Mouse (Mus musculus): ENCODE measurements at regions not wholly inside any gene's neighbourhood (a gene's known extent, or its start where the extent isn't known, plus 50 kb on each side); places are given as distances from the start of the nearest gene placed in this dataset.
A peak's percentile ranks its signal among the peaks of the same experiment; 100 is the strongest.

DNA sequence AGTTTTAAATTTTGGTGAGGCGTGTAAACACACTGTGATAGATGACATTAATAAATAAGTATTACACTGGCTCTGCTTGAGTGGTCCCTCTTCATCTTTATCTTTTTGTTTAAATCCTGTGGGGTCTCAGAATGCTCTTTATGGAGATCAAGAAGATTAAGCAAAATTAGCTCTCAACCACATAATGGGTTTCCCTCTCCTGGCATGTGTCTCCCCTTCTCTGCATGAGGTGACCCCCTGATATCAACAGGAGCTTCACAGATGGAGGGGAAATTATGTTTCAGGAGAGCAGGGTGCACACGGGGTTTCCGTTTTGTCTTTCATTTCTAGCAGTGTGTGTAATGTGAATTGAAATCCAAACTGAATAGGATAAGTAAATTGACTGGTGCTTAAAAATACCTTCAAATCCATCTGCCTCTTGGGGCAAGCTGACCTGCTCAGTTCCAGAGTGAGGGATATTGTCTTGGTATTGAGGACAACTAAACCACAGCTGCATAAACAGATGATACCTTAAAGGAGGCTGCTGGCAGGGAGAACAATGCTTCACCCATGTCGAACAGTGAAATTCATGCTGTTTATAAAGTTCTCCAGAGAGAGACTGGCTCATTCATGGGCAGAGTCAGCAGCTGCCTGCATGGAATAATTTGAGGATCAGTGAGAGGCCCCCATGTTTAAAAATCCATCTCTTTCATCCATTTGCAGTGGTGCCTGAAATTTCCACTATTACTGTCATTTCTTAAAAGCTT lies 518.3 kb upstream of the Nr2f1 start:
- DNase-seq (ENCODE audit: low spot score in 2 of 2) = no peak

DNA sequence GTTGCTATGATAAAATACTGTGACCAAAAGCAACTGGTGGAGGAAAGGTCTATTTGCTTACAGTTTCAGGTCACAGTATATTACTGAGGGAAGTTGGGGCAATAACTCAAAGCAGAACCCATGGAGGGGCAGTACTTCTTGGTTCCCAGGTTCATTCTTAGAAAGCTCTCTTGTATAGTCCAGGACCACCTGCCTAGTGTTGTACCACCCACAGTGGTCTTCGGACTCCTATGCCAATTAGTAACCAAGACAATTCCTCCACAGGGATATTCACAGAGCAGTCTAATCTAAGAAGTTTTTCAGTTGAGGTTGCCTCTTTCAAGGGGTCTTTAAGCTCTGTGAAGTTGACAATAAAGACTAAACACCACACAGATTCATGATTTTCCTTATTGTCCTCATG lies 517.6 kb upstream of the Nr2f1 start:
- DNase-seq (ENCODE audit: low spot score in 2 of 2) = no peak

DNA sequence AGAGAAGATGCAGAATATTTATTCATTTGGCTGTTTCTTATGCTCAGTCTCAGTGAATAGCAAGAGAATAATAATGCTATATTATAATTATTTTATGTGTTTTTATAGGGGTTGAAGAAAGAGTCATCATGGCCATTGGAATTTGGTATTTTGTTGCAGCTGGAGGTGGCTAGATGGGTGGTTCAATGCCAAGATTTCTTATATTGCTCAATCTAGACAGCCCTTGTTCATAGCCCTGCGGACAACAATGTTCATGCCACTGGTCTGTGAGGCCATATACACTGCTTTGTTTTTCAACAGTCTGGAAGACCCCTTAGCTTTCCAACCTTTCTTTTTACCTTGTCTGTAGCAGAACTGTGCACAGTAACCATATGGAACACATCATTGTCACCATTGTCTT lies 505.1 kb upstream of the Nr2f1 start:
- no peak for DNase-seq (ENCODE audit: low spot score in 2 of 2)

DNA sequence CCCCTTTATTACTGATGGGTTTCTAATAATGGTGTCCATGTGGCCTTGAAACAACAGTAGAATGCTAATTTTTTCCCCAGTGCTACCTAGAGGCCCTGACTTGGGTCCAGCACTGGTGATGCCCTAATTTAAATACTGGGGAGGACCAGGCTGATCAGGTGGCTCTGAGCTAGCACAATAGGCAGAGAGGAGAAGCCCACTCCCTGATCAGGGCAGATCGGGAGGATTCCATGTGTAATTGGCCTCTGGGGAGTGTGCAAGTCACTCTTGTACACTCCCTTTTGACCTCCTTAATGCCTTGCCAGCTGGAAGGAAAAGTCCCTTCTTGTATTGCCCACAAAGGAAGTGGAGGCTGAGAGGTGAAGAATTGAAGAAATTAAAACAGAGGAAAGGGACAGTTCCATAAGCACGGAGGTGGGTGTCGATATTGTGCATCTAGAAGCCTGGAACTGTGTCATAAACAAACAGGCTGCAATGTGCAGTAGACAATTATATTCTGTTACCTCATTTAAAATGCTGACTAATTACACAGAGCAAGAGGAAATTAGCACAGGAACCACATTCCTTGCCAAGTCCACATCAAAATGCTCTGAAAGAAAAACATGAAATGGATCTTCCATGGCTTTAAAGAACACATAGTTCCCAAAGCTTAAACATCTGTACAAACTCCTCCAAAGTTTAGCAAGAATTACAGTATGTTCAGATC lies 498.4 kb upstream of the Nr2f1 start:
- DNase-seq (ENCODE audit: low spot score in 2 of 2) = no peak

DNA sequence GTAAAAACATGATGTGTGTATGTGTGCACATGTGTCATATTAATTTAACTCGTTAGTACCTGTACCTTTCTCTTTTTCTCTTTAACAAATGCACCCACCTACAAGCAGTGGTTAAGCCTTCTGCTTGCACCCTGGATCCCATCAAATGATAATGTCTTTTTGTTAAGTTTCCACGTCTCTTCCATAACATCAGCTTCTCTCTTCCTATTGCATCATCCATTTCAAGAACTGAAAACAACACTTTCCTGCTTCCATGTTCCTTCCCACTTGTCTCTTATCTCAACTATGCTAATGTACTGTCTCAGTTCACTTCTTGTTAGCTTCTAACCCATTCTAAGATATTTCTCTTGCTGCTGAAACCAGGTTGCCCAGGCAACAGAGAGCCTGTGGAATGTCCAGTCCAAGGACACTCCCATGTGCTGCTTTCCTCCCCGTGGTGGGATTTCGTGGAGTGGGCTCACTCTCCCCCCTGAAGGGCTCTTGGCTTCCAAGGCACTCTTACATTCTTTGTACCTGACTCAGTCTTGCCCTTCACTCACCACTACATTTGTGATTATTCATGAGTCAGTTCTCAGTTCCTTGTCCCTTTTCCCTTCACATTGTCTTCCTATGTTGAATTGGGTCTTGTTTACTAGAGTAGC lies 479.8 kb upstream of the Nr2f1 start:
- no peak for DNase-seq (ENCODE audit: low spot score in 2 of 2)

DNA sequence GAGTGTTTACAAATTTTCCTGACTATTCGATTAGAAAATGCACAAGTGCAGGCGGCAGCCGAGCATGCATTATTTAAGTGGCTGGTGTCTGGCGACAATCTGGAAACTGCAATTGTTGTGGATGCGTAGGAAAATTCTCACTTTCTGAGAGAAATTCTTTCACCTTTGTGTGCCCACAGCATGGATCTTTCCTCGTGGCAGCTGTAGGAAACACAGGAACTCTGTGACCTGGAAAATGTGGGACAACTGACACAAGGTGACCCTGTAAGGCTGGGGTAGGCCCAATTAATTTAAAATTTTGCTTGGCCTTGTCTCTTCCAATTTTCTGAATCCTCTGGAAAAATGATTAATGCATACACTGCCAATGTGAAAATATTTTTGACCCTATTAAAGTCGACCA lies 478.7 kb upstream of the Nr2f1 start:
- DNase-seq (ENCODE audit: low spot score in 2 of 2) = no peak

DNA sequence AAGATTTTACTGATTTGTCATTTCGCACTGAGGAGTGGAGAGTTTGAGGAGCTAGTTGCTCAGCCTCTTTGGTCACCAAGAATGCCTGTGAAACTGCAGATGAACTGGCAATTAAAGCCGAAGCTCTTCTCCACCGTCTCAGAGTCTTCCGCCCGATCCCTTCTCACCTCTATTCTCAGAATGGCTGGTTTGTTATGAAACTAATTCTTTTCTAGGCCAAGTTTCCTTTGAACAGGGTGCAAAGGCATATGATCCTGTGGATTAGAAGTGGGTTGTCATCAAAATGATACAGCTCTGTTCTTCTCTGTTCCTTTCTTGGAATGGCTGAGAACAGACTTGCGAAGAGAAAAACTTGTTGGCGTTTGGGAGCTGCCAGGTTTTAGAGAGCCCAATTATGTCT lies 458.7 kb upstream of the Nr2f1 start:
- no peak for DNase-seq (ENCODE audit: low spot score in 2 of 2)

DNA sequence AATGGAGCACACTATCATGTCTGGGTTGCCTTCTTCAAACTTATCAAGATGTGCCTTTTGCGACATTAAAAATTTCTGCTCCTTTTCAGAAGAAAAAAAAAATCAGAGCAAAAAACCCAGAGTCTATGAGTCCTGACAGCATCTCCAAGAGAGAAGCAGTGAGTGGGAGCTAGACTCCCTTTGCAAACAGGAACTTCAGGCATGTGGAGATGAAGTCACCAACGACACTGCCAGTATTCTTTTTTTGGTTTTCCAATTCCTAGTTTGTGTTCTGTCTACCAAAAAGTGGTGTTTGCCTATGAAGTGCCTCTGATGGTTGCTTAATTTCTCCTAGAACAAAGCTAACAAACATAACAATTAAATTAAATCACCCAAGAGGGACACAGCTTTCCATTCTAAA lies 457.2 kb upstream of the Nr2f1 start:
- no peak for DNase-seq (ENCODE audit: low spot score in 2 of 2)

DNA sequence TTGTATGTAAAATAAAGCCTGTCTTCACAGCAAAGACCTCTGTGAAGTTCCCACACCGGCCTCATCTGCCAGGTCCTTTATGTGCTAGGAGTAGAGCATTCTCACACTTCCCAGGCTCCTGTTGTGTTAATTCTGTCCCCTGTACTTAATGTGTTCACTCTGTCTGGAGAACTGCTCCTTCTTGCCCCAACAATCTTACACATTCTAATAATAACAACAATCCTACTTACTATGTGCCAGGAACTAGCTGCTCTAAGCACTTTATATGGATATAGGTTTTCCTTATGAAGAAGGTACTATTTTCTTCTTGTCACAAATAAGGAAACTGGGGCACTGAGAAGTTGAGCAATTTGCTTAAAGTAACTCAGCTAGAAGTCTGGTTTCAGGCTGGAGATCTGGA lies 456.6 kb upstream of the Nr2f1 start:
- DNase-seq (ENCODE audit: low spot score in 2 of 2) = no peak

DNA sequence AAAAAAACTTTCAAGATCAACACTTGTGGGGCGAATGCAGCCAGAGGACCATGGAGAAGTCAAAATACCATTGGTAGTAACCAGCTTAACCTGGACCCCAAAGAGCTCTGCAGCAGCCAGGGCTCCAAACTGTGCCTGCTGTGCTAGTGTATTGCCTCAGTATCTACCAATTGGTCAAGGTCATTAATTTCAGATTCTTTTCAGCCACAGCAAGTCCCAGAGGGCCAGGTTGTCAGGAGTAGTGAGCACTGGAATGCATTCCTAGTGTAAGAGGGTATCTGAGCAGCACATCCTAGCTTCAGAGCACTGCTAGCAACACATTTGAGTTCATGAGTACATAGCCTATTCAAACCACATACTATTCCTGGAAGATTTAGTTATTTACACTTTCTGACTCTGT lies 451.3 kb upstream of the Nr2f1 start:
- DNase-seq (ENCODE audit: low spot score in 2 of 2) = no peak

DNA sequence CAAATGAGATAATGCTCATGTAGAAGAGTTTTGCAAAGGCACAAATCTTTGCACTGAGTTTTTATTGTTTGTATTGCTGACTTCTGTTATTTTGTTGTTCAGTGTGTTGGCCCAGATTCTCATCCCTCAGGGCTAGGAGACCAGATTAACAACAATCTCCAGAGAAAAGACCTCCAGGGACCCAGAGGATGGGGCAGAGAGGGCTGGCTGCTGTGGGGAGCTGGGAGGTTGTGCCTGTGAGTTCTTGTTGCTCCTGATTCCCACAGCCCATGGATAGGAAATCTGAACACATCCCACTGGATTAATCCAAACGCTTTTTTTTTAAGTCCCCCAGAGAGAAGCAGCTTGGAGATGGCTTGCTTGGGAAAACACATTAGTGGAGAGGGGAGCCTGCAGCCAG lies 445.0 kb upstream of the Nr2f1 start:
- no peak for DNase-seq (ENCODE audit: low spot score in 2 of 2)

DNA sequence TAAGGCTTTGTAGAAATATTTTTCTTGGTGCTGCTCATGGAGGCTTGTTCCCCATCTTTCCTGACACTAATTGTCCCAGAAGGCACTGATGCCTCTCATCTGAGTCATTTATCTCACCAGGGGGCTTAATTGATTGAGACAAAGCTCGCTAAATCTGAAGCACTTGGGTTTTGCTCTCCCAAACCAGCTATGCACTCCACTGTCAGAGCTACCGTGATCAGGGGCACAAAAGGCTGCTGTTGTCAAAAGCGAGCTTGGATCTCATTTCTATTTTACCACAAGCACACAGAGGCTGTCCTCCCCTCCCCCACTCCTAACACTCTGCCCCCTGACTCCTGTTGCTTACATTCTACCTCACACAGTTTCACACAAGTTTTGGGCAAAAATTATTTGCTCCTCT lies 443.5 kb upstream of the Nr2f1 start:
- no peak for DNase-seq (ENCODE audit: low spot score in 2 of 2)

DNA sequence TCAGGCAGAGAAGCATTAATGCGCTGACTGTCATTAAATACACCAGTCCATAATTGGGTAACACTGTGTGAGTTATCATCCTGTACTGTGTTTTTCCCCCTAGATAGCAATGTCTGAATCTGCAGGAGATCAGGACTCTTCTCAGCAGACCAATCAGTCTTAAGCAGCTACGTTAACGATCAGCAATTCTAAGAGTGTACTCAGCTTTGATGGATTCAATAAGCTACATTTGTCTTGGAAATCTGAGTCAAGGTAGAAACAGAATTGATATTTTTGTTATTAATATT lies 442.8 kb upstream of the Nr2f1 start:
- no peak for DNase-seq (ENCODE audit: low spot score in 2 of 2)

DNA sequence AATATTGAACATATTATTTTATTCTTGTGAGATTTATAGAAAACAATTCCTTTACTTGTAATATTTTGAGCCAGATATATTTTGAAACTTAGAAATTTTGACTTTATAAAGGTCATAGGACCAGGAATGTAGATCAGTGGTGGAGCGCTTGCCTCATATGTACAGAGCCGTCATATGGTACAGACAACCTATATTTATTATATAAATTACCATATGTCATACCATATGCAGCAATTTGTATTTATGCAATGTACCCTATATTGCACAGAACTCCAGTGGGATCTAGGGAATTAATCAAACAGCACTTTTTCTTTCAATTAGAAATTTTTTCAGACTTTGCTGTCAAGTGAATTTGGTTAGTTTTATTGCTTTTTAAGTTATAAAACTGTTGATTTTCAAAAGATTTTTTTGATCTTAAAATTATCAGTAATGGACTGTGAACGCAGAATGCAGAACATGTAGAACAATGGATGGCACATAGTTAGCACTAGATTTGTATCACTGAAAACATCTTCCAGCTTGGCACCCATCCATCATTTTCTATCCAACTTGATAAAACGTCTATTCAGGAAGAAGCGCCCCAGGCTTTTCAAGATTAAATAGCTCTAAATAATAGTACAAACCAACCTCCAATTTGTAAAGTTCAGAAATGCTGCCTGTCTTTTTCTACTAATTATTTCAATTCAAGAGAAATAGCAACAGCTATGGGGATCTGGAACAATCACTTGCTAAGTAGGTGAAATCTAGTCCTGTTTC lies 442.3 kb upstream of the Nr2f1 start:
- no peak for DNase-seq (ENCODE audit: low spot score in 2 of 2)

DNA sequence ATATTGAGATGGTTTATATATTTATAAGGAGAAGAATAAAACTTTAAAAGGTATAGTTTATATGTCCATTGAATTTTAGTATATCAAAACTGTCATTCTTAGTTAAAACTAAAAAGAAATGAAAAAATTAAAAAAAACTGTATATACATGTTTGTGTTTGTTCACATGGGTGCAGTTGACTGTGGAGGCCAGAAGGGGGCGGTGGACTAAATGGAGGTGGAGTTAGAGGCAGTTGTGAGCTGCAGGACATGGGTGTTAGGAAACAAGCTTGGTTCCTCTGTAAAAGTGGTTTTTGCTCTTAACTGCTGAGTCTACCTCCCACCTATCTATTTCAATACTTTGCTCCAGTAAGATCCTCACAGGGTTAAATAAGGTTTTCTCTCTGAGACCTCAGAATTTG lies 440.8 kb upstream of the Nr2f1 start:
- no peak for DNase-seq (ENCODE audit: low spot score in 2 of 2)

DNA sequence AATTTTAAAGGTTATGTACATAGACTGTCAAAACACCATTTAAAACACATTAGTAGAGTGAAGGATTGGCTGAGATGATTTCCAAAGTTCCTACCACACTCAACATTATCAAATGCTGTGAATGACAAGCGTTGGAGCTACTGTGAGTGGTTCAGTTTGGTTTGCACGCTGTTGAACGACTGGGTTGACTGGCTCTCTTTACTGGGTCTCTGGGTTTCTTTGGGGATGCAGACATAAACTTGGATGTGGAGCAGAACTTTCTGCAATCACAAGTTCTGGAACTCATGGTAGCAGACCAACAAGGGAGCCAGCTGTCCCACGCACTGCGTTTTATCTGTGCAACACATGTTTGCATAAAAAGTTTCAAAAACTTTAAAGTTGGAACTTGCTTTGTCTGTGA lies 438.9 kb upstream of the Nr2f1 start:
- DNase-seq (ENCODE audit: low spot score in 2 of 2) = no peak

DNA sequence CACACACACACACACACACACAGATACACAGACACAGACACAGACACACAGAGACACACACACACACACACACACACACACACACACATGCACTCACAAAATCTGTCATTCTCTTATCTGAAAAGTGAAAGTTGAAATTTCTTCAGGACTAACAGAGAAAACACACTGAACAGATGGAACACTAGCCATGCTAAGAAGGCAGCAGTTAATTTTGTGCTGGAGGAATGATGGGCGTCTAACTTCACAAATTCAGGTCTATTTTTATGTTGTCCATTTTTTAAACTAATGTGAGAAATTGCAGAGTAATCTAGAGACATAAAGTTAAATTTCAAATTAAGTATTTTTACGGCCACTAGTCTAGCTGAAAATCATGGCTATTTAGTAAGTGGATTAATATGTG lies 432.1 kb upstream of the Nr2f1 start:
- DNase-seq (ENCODE audit: low spot score in 2 of 2) = no peak

DNA sequence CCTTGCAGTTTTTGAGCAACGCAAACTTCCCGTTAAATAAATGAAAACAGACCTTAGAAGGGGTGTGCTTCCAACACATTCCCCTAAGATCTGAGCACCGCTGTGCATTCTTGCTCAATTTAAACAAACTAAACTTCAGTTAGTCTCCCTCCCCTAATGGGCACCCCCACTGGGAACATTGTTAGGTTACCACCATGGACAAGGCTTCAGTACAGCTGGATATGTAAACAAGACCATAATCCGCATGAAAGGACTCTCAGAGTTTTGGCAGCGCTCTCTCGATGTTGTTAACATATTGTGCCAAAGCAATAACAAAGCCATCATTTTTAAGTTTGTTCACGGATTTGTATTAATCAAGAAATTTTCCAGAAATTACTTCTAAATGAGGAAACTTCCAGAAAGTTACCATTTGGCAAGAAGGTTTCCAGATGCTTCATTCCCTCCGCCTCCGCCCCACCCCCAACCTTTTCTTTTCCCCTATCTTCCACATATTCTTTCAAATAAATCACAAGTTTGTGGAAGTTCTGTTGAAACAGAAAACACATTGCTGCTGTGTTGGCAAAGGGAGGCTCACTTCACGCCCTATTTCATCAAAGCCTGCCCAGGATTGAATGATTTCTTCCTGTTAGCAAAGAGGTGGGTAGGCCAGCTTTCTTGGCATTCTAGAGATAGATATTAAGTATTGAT lies 429.6 kb upstream of the Nr2f1 start:
- peak in 1 of 2 experiments; percentile 11 for DNase-seq (ENCODE audit: low spot score in 2 of 2)

DNA sequence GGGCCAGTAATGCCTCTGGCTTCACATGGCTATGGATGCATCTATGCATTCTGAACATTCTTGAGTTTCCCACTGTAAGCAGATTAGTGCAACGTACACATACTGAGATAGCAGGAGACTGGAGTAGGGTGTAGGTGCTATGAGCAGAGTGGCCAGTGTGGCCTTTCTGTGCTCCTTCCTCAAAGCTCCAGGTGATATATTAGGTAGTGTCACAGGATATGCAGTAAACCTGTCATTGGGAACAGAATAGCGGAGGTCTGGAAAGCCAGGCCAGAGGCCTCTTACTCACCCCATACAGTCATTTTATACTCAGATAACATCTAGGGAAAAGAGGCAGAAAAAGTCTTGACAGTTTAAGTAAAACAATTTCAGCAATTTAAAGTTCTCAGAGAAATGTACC lies 424.1 kb upstream of the Nr2f1 start:
- no peak for DNase-seq (ENCODE audit: low spot score in 2 of 2)

DNA sequence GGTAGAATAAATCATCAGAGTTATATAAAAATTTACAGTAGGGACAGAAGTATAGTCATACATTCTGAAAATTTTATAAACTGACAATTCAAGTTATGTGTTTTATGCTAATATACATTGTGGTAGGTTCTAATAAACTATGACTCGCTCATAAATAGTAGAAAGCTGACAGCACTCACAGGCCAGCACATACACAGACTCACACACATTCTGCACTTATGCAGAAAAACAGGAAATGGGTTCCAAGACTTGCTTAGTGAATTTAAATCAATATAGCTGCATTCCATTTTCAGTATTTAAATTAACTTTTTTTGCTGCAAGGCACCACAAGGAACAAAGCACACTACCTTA lies 403.3 kb upstream of the Nr2f1 start:
- DNase-seq (ENCODE audit: low spot score in 2 of 2) = no peak

DNA sequence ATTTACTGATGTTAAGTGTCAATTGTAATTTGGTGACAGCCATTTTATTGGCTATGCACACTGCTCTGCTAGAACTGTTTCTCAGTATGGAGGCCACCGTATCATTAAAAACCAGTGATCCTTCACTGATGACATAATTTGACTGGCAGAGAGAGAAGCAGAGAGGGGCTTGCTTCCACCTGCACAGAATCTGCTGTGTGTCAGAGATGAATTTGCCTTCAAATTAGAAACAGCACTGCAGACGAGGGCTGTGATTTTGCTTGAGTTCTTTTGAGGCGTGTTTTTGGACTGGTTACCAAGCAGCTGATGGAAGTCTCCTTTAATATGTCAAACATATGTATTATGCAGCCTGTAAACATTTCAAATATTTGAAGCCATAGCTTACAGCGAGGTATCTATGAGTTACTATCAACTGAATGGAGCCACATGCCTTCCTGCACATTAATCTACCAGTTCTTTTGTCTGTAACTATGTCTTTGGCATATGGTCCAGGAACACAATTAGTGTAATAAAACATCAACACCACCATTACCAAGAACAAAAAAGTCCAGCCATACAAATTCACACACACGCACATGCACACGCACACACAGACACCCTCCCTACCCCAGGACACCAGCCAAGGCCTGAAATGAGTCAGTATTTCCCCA lies 402.8 kb upstream of the Nr2f1 start:
- no peak for DNase-seq (ENCODE audit: low spot score in 2 of 2)
